23 mouse cellular contexts compared by ENCODE assay signal in the genomic region with DNA sequence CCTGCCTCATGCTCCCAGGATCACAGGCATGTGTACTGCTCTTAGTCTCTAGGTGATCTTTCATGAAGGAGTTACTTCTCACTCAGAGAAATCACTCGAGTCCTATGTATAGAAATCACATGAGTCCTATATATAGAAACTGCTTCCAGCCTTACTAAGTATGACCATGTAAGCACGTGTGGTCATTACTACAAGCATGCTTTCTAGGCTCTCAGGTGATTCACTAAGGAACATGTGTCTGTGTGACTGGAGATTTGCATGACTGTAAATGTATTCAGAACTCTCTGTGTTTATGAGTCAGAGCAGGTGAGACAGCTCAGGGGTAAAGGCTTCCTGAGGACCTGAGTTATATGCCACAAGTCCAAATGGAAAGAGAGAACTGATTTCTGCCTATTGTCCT. TPM values are rescaled to one million over a fixed set of nuclear protein-coding genes. Genes with fewer than 3 reads are reported as not detected.
DNase-seq lines count a peak whose midpoint lies in the region; ATAC-seq lines count a peak whose summit lies in the region.
"Had no signal": no experiment of that assay in that cellular context is flagged by ENCODE, and none has a peak within 500 bp of the region (broad histone marks: within the 10 kb centered on the region; RNA-seq: fewer than 3 reads in every experiment).

No protein-coding gene starts in this region.

- no peak overlapping the region for H3K4me2 ChIP-seq in intestine, embryonic 15.5 days (replicated peaks)
- H3K4me2 ChIP-seq in intestine, embryonic 16.5 days (ENCODE audit: low read depth, low read length), result no peak overlapping the region
- H3K4me2 ChIP-seq in stomach, embryonic 15.5 days, result no peak overlapping the region
- H3K4me2 ChIP-seq: embryonic facial prominence, embryonic 13.5 days; embryonic facial prominence, embryonic 15.5 days; forebrain, embryonic 12.5 days had no signal

- H3K9me3 ChIP-seq in intestine, embryonic 15.5 days, result no peaks in the 10 kb centered on the region
- no peaks in the 10 kb centered on the region for H3K9me3 ChIP-seq in intestine, embryonic 16.5 days (ENCODE audit: control insufficient read depth, low read length)
- H3K9me3 ChIP-seq in stomach, embryonic 15.5 days, result no peaks in the 10 kb centered on the region
- H3K9me3 ChIP-seq in heart, embryonic 10.5 days, result no peaks in the 10 kb centered on the region
- H3K9me3 ChIP-seq: embryonic facial prominence, embryonic 13.5 days; embryonic facial prominence, embryonic 15.5 days; forebrain, embryonic 10.5 days; forebrain, embryonic 12.5 days had no signal

- 63% methylated on average over 2 of the region's 2 CpGs for WGBS in intestine, embryonic 15.5 days
- 64% methylated on average over 2 of the region's 2 CpGs for WGBS in intestine, embryonic 16.5 days
- 52% methylated on average over 2 of the region's 2 CpGs for WGBS in stomach, embryonic 15.5 days
- 45% methylated on average over 2 of the region's 2 CpGs for WGBS in heart, embryonic 10.5 days

- no peaks in the 10 kb centered on the region for H3K27me3 ChIP-seq in intestine, embryonic 15.5 days (replicated peaks)
- H3K27me3 ChIP-seq in intestine, embryonic 16.5 days (replicated peaks; ENCODE audit: control insufficient read depth, insufficient read depth, low read length), result no peaks in the 10 kb centered on the region
- H3K27me3 ChIP-seq in stomach, embryonic 15.5 days (replicated peaks), result no peaks in the 10 kb centered on the region
- H3K27me3 ChIP-seq in heart, embryonic 10.5 days (ENCODE audit: insufficient read depth, poor library complexity, severe bottlenecking), result no peaks in the 10 kb centered on the region
- H3K27me3 ChIP-seq: embryonic facial prominence, embryonic 13.5 days; embryonic facial prominence, embryonic 15.5 days; forebrain, embryonic 12.5 days had no signal

- no peak overlapping the region for H3K9ac ChIP-seq in intestine, embryonic 15.5 days
- H3K9ac ChIP-seq in intestine, embryonic 16.5 days (ENCODE audit: low read depth, low read length), result no peak overlapping the region
- H3K9ac ChIP-seq in stomach, embryonic 15.5 days, result no peak overlapping the region
- H3K9ac ChIP-seq: embryonic facial prominence, embryonic 13.5 days; embryonic facial prominence, embryonic 15.5 days; forebrain, embryonic 12.5 days had no signal

- H3K4me3 ChIP-seq in intestine, embryonic 15.5 days (replicated peaks), result no peak overlapping the region
- H3K4me3 ChIP-seq in intestine, embryonic 16.5 days (ENCODE audit: low read length), result no peak overlapping the region
- no peak overlapping the region for H3K4me3 ChIP-seq in stomach, embryonic 15.5 days (replicated peaks)
- H3K4me3 ChIP-seq in heart, embryonic 10.5 days, result no peak overlapping the region
- H3K4me3 ChIP-seq: embryonic facial prominence, embryonic 13.5 days; embryonic facial prominence, embryonic 15.5 days; erythroblast, embryonic 14.5 days; forebrain, embryonic 10.5 days; forebrain, embryonic 12.5 days had no signal

- H3K36me3 ChIP-seq in intestine, embryonic 15.5 days, result no peaks in the 10 kb centered on the region
- H3K36me3 ChIP-seq in intestine, embryonic 16.5 days (ENCODE audit: control insufficient read depth, insufficient read depth, low read length), result no peaks in the 10 kb centered on the region
- H3K36me3 ChIP-seq in stomach, embryonic 15.5 days, result no peaks in the 10 kb centered on the region
- no peaks in the 10 kb centered on the region for H3K36me3 ChIP-seq in heart, embryonic 10.5 days
- H3K36me3 ChIP-seq: embryonic facial prominence, embryonic 13.5 days; embryonic facial prominence, embryonic 15.5 days; forebrain, embryonic 10.5 days; forebrain, embryonic 12.5 days had no signal

- ATAC-seq in intestine, embryonic 15.5 days, result peak; percentile 55
- peak; percentile 77 for ATAC-seq in intestine, embryonic 16.5 days
- peak; percentile 35; the same call in 1 of the 2 replicates for ATAC-seq in stomach, embryonic 15.5 days (ENCODE audit: insufficient read depth, low FRiP score, low read depth)
- ATAC-seq: forebrain, embryonic 14.5 days had no signal

- DNase-seq in heart, embryonic 10.5 days (ENCODE audit: low spot score), result no peak
- DNase-seq in layer of hippocampus, postnatal 14 days (ENCODE audit: low spot score in 2 of 2), result no peak
- DNase-seq in spleen, adult 12 weeks (ENCODE audit: low spot score), result no peak
- DNase-seq: adrenal gland, adult 2 months; adrenal gland, postnatal 10 days; adrenal gland, postnatal 25 days; cerebellum, adult 11 months; cerebellum, adult 18-20 months; cerebellum, adult 8-10 months; cerebellum, adult 9-11 months; cerebellum, postnatal 14 days; cerebellum, postnatal 36 days; embryo, embryonic 11 days had no signal

- H3K27ac ChIP-seq in intestine, embryonic 15.5 days, result no peak overlapping the region
- H3K27ac ChIP-seq in intestine, embryonic 16.5 days (ENCODE audit: low read length), result no peak overlapping the region; the same call in 1 of the 2 replicates
- no peak overlapping the region for H3K27ac ChIP-seq in stomach, embryonic 15.5 days
- no peak overlapping the region for H3K27ac ChIP-seq in heart, embryonic 10.5 days
- H3K27ac ChIP-seq: embryonic facial prominence, embryonic 13.5 days; embryonic facial prominence, embryonic 15.5 days; forebrain, embryonic 10.5 days; forebrain, embryonic 12.5 days had no signal

- no peaks in the 10 kb centered on the region for H3K4me1 ChIP-seq in intestine, embryonic 15.5 days (replicated peaks)
- H3K4me1 ChIP-seq in intestine, embryonic 16.5 days (ENCODE audit: control insufficient read depth, insufficient read depth, low read length), result no peaks in the 10 kb centered on the region
- no peaks in the 10 kb centered on the region for H3K4me1 ChIP-seq in stomach, embryonic 15.5 days
- H3K4me1 ChIP-seq in heart, embryonic 10.5 days, result no peaks in the 10 kb centered on the region
- H3K4me1 ChIP-seq: embryonic facial prominence, embryonic 13.5 days; embryonic facial prominence, embryonic 15.5 days; forebrain, embryonic 10.5 days; forebrain, embryonic 12.5 days had no signal

RNA-seq across cellular contexts. Expression of gene Naip6, which starts 24.3 kb away (rescaled TPM):
- 8.2 and 9.1 TPM in 2 replicates for polyA plus RNA-seq in intestine, embryonic 15.5 days (2015; fragmentation: Nextera tagmentation; extraction: Ambion mirVana)
- polyA plus RNA-seq in intestine, embryonic 16.5 days (2015; fragmentation: Nextera tagmentation; extraction: Ambion mirVana), result 11.7 and 15.3 TPM in 2 replicates
- polyA plus RNA-seq in stomach, embryonic 15.5 days (2015; fragmentation: Nextera tagmentation; extraction: Ambion mirVana), result 2.1 and 2.3 TPM in 2 replicates
- 0.18 TPM in 1 of 2 replicates, not detected in the other for polyA plus RNA-seq in heart, embryonic 10.5 days (2016; fragmentation: Nextera tagmentation; extraction: Ambion mirVana)
- total RNA-seq in layer of hippocampus, postnatal 14 days (2021), result under 1 TPM; 0.19 to 0.21 TPM
- polyA plus RNA-seq: embryonic facial prominence, embryonic 11.5 days; erythroblast, embryonic 14.5 days; forebrain, embryonic 14.5 days had no signal
